Mouse (Mus musculus) G1E (cell line): ENCODE data around the gene Manf.

Source experiments
- CTCF ChIP-seq: IDR thresholded peaks from 2 replicates; pipeline ENCODE4 v1.5.1; 2012; ENCODE audit warnings: low read depth, low read length, inconsistent platforms, mixed read lengths
- GATA1 ChIP-seq: IDR thresholded peaks from 2 replicates; pipeline ENCODE4 v1.6.1; 2012; ENCODE audit warnings: borderline replicate concordance, low read length, inconsistent platforms, mixed read lengths
- GATA2 ChIP-seq: IDR thresholded peaks from 2 replicates; pipeline ENCODE4 v1.6.1; 2012; ENCODE audit warnings: low read depth, low read length, inconsistent platforms, borderline replicate concordance
- POLR2AphosphoS5 ChIP-seq: IDR thresholded peaks from 2 replicates; pipeline ENCODE4 v1.6.1; 2012; ENCODE audit warnings: low read depth, low read length, inconsistent platforms; ENCODE audit not compliant: insufficient replicate concordance
- TAL1 ChIP-seq: conservative IDR thresholded peaks from 2 replicates; pipeline ENCODE4 v1.6.1; 2012; ENCODE audit warnings: low read depth, low read length, inconsistent platforms, mixed read lengths

DNA sequence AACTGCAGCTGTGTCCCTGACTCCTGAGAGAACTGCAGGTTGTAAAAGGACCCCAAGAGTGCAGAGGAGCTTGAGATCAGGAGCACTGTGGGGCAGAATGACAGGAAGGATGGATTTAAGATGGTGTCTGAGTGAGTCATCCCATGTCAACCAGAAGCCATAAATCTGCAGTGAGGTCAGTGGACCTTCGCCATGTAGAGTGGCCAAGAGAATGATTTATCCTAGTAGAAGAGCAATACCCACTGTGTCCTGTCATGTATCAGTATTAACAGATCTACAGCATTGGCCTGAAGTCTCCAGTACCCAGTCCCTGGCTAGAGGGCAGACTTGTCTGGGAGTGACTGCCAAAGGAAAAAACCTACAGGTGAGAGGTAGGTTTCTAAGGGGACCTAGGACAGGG is 7.1 kb upstream of the Manf start:
- TF ChIP-seq TAL1 (no peak), CTCF (no peak), GATA1 (no peak), POLR2AphosphoS5 (no peak), GATA2 (no peak)
